Mouse (Mus musculus): ENCODE data around the gene Klk4.

DNA sequence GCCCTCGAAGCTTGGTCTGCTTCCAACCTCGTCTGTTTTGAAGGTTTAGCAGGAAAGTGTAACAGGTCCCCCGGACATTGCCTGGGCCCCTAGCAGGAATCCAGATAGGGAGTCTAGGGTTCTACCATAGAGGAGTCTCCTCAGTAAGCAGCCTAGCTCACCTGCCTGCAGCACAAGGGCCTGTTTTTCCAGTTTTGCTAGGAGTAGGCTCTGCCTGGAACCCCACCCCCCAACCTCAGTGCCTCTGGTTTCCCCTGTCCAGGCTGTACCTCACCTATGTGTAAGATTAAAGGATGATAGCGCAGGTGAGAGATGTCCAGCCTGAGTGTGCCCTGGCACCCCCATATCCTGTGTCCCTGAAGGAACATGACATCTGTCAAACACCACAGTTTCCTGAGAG lies 4.5 kb upstream of the Klk4 start:
- TF ChIP-seq CTCF (IDR thresholded peaks at IDR 0.05; ENCODE audit: low read depth) (no peak), EP300 (IDR thresholded peaks at IDR 0.05; ENCODE audit: low read depth) (no peak)

Measured in heart, postnatal 0 days (tissue).